Mouse (Mus musculus) heart, embryonic 16.5 days (tissue): ENCODE results near the gene Zcchc13. TPM values are rescaled to one million over a fixed set of nuclear protein-coding genes. Genes with fewer than 3 reads are reported as not detected.
"Not testable (repeated sequence)": the region's sequence is repeated elsewhere in the genome, so short reads cannot be mapped to it uniquely, and the experiment has no call there.

ENCODE experiments used
- ATAC-seq: fragments of 200-750 bp; cut with Nextera tagmentation; replicated peaks from 2 replicates; pipeline ENCODE4 v1.8.0; 2017; ENCODE audit warnings: moderate number of reproducible peaks; ENCODE audit not compliant: insufficient read depth, low FRiP score; ENCODE audit errors: extremely low read depth
- H3K27ac ChIP-seq: fragments of 300-500 bp; sonication (generic); 2 replicates; pipeline ENCODE4 v1.5.1; 2014; ENCODE audit warnings: mild to moderate bottlenecking, low read length, control low read depth, moderate library complexity
- H3K27me3 ChIP-seq: fragments of 300-500 bp; sonication (generic); 2 replicates; pipeline ENCODE4 v1.6.1; 2014; ENCODE audit warnings: low read length, mixed read lengths; ENCODE audit not compliant: control insufficient read depth, insufficient read depth
- H3K36me3 ChIP-seq: fragments of 300-500 bp; sonication (generic); 2 replicates; pipeline ENCODE4 v1.6.1; 2014; ENCODE audit not compliant: control insufficient read depth, insufficient read depth
- H3K4me1 ChIP-seq: fragments of 300-500 bp; sonication (generic); 2 replicates; pipeline ENCODE4 v1.6.1; 2014; ENCODE audit warnings: low read length, mixed read lengths; ENCODE audit not compliant: control insufficient read depth, insufficient read depth
- H3K4me2 ChIP-seq: fragments of 300-500 bp; sonication (generic); 2 replicates; pipeline ENCODE4 v1.6.1; 2014; ENCODE audit warnings: low read depth, mild to moderate bottlenecking, control low read depth, low read length
- H3K4me3 ChIP-seq: fragments of 300-500 bp; sonication (generic); 2 replicates; pipeline ENCODE4 v1.5.1; 2014; ENCODE audit warnings: mild to moderate bottlenecking, control low read depth, low read length
- H3K9ac ChIP-seq: fragments of 300-500 bp; sonication (generic); 2 replicates; pipeline ENCODE4 v1.6.1; 2014; ENCODE audit warnings: low read length, control low read depth
- H3K9me3 ChIP-seq: fragments of 300-500 bp; sonication (generic); replicated peaks from 2 replicates; pipeline ENCODE4 v1.6.1; 2016; ENCODE audit warnings: low read length; ENCODE audit not compliant: control insufficient read depth
- WGBS: fragments of 180-500 bp; shearing (Covaris S2); extraction: QIAGEN DNeasy Blood & Tissue Kit; methylation state at CpG from one replicate; pipeline ENCODE4 v1.1.7; 2014; 5-methylcytosine and 5-hydroxymethylcytosine counted together
- polyA plus RNA-seq: library from polyadenylated mRNA; unstranded; fragments of >200 nt; fragmentation: Nextera tagmentation; extraction: Ambion mirVana; gene quantifications from 2 replicates; pipeline ENCODE4 v1.2.1, GENCODE M21; 2015

Zcchc13 gene
- polyA plus RNA-seq, 1 experiment from 2014 or later: not detected

- WGBS: 78% methylated on average over 10 of the region's 10 CpGs
- H3K4me1 ChIP-seq, H3K4me2 ChIP-seq, H3K36me3 ChIP-seq, H3K4me3 ChIP-seq, H3K27ac ChIP-seq, H3K27me3 ChIP-seq, ATAC-seq, H3K9me3 ChIP-seq, H3K9ac ChIP-seq: not testable (repeated sequence)
Measured at GRCm38 (mm10) chrX:103664445-103664844, 34.1 kb downstream of the Zcchc13 start.

GRCm38 (mm10) chrX:103670245-103670644 lies 39.9 kb downstream of the Zcchc13 start:
- no peak overlapping the region for H3K27ac ChIP-seq
- H3K4me3 ChIP-seq: no peak overlapping the region
- H3K9ac ChIP-seq: no peak overlapping the region
- H3K27me3 ChIP-seq: peaks cover 12% of the 10 kb centered on the region
- H3K9me3 ChIP-seq: no peaks in the 10 kb centered on the region
- H3K4me2 ChIP-seq: no peak overlapping the region
- no peaks in the 10 kb centered on the region for H3K4me1 ChIP-seq
- no peaks in the 10 kb centered on the region for H3K36me3 ChIP-seq
- no peak for ATAC-seq

- Histone ChIP-seq H3K4me1 (no peaks in the 10 kb centered on the region), H3K9me3 (no peaks in the 10 kb centered on the region), H3K4me3 (no peak overlapping the region), H3K27ac (no peak overlapping the region), H3K36me3 (no peaks in the 10 kb centered on the region), H3K27me3 (peaks cover 12% of the 10 kb centered on the region), H3K4me2 (no peak overlapping the region), H3K9ac (no peak overlapping the region)
- no peak for ATAC-seq
- 68% methylated on average over 3 of the region's 3 CpGs for WGBS
Measured at GRCm38 (mm10) chrX:103673761-103674160, 43.4 kb downstream of the Zcchc13 start.

- Histone ChIP-seq H3K36me3 (no peaks in the 10 kb centered on the region), H3K9me3 (no peaks in the 10 kb centered on the region), H3K4me1 (no peaks in the 10 kb centered on the region), H3K27ac (no peak overlapping the region), H3K4me2 (no peak overlapping the region), H3K9ac (no peak overlapping the region), H3K4me3 (no peak overlapping the region), H3K27me3 (peaks cover 17% of the 10 kb centered on the region)
- 35% methylated on average over 2 of the region's 2 CpGs for WGBS
- ATAC-seq: no peak
Measured at GRCm38 (mm10) chrX:103674674-103675073, 44.3 kb downstream of the Zcchc13 start.

Other genes with a start within 250 kb of the Zcchc13 start
- not detected in 2 replicates for gene Tsx, start 216.1 kb upstream of the Zcchc13 start, polyA plus RNA-seq
- not detected in 2 replicates for gene Gm26992, start 208.6 kb upstream of the Zcchc13 start, polyA plus RNA-seq
- 19.9 and 20.6 TPM in 2 replicates for gene Slc16a2, start 191.4 kb downstream of the Zcchc13 start, polyA plus RNA-seq